Mouse (Mus musculus) thymus, adult 2 months (tissue): ENCODE measurements at regions not wholly inside any gene's neighbourhood (a gene's known extent, or its start where the extent isn't known, plus 50 kb on each side); places are given as distances from the start of the nearest gene placed in this dataset.

Experiments
- CTCF ChIP-seq: fragments of 200-500 bp; IDR thresholded peaks from 2 replicates; pipeline ENCODE4 v1.5.1; 2012; ENCODE audit warnings: mild to moderate bottlenecking, control low read depth, low read length, moderate library complexity, borderline replicate concordance; ENCODE audit not compliant: control insufficient read depth, poor library complexity, insufficient read depth; ENCODE audit errors: extremely low read depth
- POLR2A ChIP-seq: fragments of 200-500 bp; IDR thresholded peaks from 2 replicates; pipeline ENCODE4 v1.6.1; 2012; ENCODE audit warnings: mild to moderate bottlenecking, low read length, control low read depth, moderate library complexity; ENCODE audit not compliant: control insufficient read depth, poor library complexity, insufficient read depth; ENCODE audit errors: extremely low read depth

DNA sequence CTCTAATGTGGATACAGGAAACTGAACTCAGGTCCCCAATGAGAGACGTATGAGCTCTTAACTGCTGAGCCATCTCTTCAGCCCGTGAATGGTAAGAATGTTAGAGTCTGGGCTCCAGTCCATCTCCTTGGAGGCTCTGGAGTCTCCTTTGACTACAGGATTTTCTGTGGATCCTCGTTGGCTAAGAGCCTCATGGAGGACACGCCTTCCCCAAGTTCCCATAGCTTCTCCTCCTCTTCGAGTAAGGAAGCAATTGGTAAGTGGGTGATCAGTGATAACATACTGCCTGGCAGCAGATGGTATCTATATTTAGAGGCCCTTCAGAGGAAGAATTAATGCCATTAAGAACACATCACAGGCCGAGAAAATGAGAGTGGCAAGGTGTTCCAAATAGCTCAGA is 164.5 kb upstream of the Castor2 start:
- no peak for TF ChIP-seq CTCF
- no peak for TF ChIP-seq POLR2A
